Mouse (Mus musculus): ENCODE results near the gene Ect2l. TPM values are rescaled to one million over a fixed set of nuclear protein-coding genes. Genes with fewer than 3 reads are reported as not detected.

Gene Ect2l
- total RNA-seq, 2 experiments from 2014 or later, result not detected

Other genes with a start within 250 kb of the Ect2l start
- 10 to 100 TPM; 31.0 to 40.1 TPM for gene Abracl, start 187.6 kb downstream of the Ect2l start, total RNA-seq (2021)
- 10 to 100 TPM; 32.3 to 39.3 TPM for gene Reps1, start 155.0 kb downstream of the Ect2l start, total RNA-seq (2021)
- gene Ccdc28a, start 24.1 kb upstream of the Ect2l start, total RNA-seq (2021), result 1 to 10 TPM; 8.0 to 9.8 TPM
- gene Nhsl1, start 108.1 kb upstream of the Ect2l start, total RNA-seq (2021), result 1 to 10 TPM; 7.3 to 8.1 TPM

Data from adrenal gland, postnatal 10 days (tissue).